Mouse (Mus musculus) liver, embryonic 11.5 days (tissue): ENCODE measurements around the gene March1. TPM values are rescaled to one million over a fixed set of nuclear protein-coding genes. Genes with fewer than 3 reads are reported as not detected.

Experiments used
- ATAC-seq: fragments of 200-750 bp; cut with Nextera tagmentation; replicated peaks from 2 replicates; pipeline ENCODE4 v1.8.0; 2017; ENCODE audit warnings: moderate number of reproducible peaks, mild to moderate bottlenecking, moderate TSS enrichment, moderate library complexity; ENCODE audit not compliant: low FRiP score
- DNase-seq: peaks from one replicate; pipeline ENCODE4 v3.0.0-alpha.2; 2017; ENCODE audit warnings: low spot score
- H3K27ac ChIP-seq: fragments of 300-500 bp; sonication (generic); 2 replicates; pipeline ENCODE4 v1.5.1; 2014; ENCODE audit warnings: mild to moderate bottlenecking, low read depth, low read length, control low read depth
- H3K27me3 ChIP-seq: fragments of 300-500 bp; sonication (generic); replicated peaks from 2 replicates; pipeline ENCODE4 v1.6.1; 2014; ENCODE audit warnings: low read length, mixed read lengths; ENCODE audit not compliant: control insufficient read depth, insufficient read depth
- H3K36me3 ChIP-seq: fragments of 300-500 bp; sonication (generic); 2 replicates; pipeline ENCODE4 v1.6.1; 2014; ENCODE audit warnings: mild to moderate bottlenecking, low read length, moderate library complexity, mixed read lengths; ENCODE audit not compliant: control insufficient read depth, insufficient read depth
- H3K4me1 ChIP-seq: fragments of 300-500 bp; sonication (generic); replicated peaks from 2 replicates; pipeline ENCODE4 v1.6.1; 2014; ENCODE audit warnings: low read length, mixed read lengths; ENCODE audit not compliant: control insufficient read depth, insufficient read depth
- H3K4me2 ChIP-seq: fragments of 300-500 bp; sonication (generic); 2 replicates; pipeline ENCODE4 v1.6.1; 2014; ENCODE audit warnings: mild to moderate bottlenecking, control low read depth, moderate library complexity
- H3K4me3 ChIP-seq: fragments of 300-500 bp; sonication (generic); 2 replicates; pipeline ENCODE4 v1.5.1; 2014; ENCODE audit warnings: low read depth, low read length, control low read depth
- H3K9ac ChIP-seq: fragments of 300-500 bp; sonication (generic); 2 replicates; pipeline ENCODE4 v1.6.1; 2014; ENCODE audit warnings: low read depth, low read length, control low read depth
- H3K9me3 ChIP-seq: fragments of 300-500 bp; sonication (generic); 2 replicates; pipeline ENCODE4 v1.6.1; 2016; ENCODE audit warnings: low read length, inconsistent platforms, mixed read lengths; ENCODE audit not compliant: control insufficient read depth
- WGBS: fragments of 180-500 bp; shearing (Covaris S2); extraction: QIAGEN DNeasy Blood & Tissue Kit; methylation state at CpG from one replicate; pipeline ENCODE4 v1.1.7; 2014; 5-methylcytosine and 5-hydroxymethylcytosine counted together
- polyA plus RNA-seq: library from polyadenylated mRNA; unstranded; fragments of >200 nt; fragmentation: Nextera tagmentation; extraction: Ambion mirVana; gene quantifications from 2 replicates; pipeline ENCODE4 v1.2.1, GENCODE M21; 2014

Gene March1
- polyA plus RNA-seq, 1 experiment from 2014 or later: 0.62 TPM

DNA sequence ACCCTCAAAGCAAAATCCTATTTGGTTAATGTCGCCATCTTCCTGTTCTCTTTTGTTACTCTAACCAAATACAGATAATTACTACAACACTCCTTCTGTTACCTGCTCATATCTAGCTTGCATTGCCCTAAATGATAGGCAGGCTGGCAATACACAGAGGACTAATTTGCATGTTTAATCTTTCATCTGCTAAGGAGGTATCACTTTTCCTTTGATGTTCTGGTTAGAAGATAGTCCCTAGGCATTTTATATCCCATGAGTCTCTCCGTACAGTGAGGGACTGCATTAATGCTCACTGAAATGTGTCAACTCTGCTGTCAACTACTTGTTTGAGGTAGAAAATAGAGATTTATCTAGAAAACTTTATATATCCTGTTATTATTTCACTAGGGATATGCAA lies 44.2 kb downstream of the March1 start:
- ATAC-seq (no peak), DNase-seq (no peak)
- Histone ChIP-seq H3K9ac (no peak overlapping the region), H3K36me3 (no peaks in the 10 kb centered on the region), H3K27ac (no peak overlapping the region), H3K4me2 (no peak overlapping the region), H3K4me1 (no peaks in the 10 kb centered on the region), H3K4me3 (no peak overlapping the region), H3K9me3 (no peaks in the 10 kb centered on the region), H3K27me3 (no peaks in the 10 kb centered on the region)
- 76% methylated on average over 2 of the region's 2 CpGs for whole genome bisulfite sequencing

DNA sequence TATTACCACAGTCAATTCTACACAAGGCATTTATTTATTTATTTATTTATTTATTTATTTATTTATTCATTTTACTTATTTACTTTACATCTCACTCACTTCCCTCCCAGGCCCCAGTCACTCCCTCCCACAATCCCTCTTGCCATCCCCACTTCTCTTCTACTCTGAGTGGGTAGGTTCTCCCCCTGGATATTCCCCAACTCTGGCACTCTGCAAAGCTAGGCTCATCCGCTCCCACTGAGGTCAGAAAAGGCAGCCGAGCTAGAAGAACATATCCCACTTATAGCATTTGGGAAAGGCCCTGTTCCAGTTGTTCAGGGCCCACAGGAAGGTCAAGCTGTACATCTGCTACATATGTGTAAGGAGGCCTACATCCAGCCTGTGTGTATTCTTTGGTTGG lies 48.1 kb downstream of the March1 start:
- WGBS: 74% methylated on average over 2 of the region's 2 CpGs
- DNase-seq (no peak), ATAC-seq (no peak)
- no peaks in the 10 kb centered on the region for H3K4me1 ChIP-seq
- H3K4me2 ChIP-seq: no peak overlapping the region
- H3K9ac ChIP-seq: no peak overlapping the region
- no peak overlapping the region for H3K4me3 ChIP-seq
- H3K9me3 ChIP-seq: no peaks in the 10 kb centered on the region
- no peaks in the 10 kb centered on the region for H3K36me3 ChIP-seq
- H3K27ac ChIP-seq: no peak overlapping the region
- no peaks in the 10 kb centered on the region for H3K27me3 ChIP-seq

DNA sequence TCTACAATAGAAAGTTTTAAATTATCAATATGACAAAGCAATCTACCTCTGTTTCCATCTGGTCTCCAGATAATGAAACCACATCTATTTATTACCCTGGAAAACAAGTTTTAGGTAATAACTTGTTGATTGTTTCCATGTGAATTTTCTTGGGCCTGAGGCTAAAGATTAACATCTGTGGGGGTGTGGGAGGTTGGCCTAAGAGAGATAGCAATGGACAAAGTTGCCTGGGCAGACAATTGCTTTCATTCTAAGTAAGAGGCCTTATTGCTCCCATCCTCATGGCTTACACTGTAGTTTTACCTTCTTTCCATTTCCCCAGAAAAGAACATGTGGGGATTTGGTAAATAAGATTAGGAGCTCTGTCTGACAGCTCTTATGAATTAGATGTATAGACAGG lies 125.4 kb downstream of the March1 start:
- Histone ChIP-seq H3K9ac (no peak overlapping the region), H3K4me2 (no peak overlapping the region), H3K27me3 (no peaks in the 10 kb centered on the region), H3K36me3 (no peaks in the 10 kb centered on the region), H3K9me3 (no peaks in the 10 kb centered on the region), H3K27ac (no peak overlapping the region), H3K4me1 (no peaks in the 10 kb centered on the region), H3K4me3 (no peak overlapping the region)
- ATAC-seq (no peak), DNase-seq (no peak)

DNA sequence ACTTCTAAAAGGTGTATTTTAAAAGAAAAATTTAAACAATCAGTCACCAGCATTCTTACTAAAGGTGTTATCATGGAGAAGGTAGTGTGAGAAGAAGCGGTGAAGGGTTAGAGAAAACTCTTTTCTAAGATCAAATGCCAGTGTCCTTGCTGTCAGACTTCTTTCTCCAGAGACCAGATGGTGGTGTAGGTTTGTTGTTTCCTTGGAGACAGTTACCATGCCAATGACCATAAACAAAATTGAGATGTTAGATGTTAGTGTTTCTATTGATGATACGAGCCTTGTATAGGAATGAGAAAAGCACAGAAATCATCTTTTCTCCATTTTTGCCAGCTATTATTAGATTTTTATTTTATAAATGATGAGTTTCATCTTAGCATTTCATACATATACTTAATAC lies 158.1 kb downstream of the March1 start:
- Histone ChIP-seq H3K4me3 (no peak overlapping the region), H3K9me3 (no peaks in the 10 kb centered on the region), H3K4me2 (no peak overlapping the region), H3K36me3 (no peaks in the 10 kb centered on the region), H3K27ac (no peak overlapping the region), H3K4me1 (no peaks in the 10 kb centered on the region), H3K9ac (no peak overlapping the region), H3K27me3 (no peaks in the 10 kb centered on the region)
- 75% methylated on average over 2 of the region's 2 CpGs for WGBS
- no peak for DNase-seq
- ATAC-seq: no peak

DNA sequence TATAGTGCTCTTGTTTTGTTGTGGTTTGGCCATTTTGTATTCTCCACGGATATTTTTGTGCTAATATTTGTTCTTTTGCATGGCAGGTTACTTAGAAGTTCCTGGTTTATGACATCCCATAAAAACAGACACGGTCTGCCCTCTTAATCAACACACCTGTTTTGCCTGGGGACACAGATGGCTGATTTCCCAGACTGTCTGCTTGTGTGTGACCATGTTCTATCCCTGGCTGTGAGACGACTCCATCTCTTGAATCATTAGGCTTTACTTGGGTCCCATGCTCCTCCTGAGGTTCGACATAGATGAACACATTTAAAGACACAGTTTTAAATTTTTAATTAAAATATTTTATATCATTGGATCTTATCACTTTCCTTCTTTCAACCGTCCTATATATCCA lies 163.5 kb downstream of the March1 start:
- no peak overlapping the region for H3K9ac ChIP-seq
- no peaks in the 10 kb centered on the region for H3K27me3 ChIP-seq
- no peaks in the 10 kb centered on the region for H3K9me3 ChIP-seq
- no peak overlapping the region for H3K4me2 ChIP-seq
- H3K27ac ChIP-seq: no peak overlapping the region
- DNase-seq (no peak), ATAC-seq (no peak)
- no peaks in the 10 kb centered on the region for H3K4me1 ChIP-seq
- no peak overlapping the region for H3K4me3 ChIP-seq
- 65% methylated on average over 5 of the region's 5 CpGs for WGBS
- H3K36me3 ChIP-seq: no peaks in the 10 kb centered on the region

DNA sequence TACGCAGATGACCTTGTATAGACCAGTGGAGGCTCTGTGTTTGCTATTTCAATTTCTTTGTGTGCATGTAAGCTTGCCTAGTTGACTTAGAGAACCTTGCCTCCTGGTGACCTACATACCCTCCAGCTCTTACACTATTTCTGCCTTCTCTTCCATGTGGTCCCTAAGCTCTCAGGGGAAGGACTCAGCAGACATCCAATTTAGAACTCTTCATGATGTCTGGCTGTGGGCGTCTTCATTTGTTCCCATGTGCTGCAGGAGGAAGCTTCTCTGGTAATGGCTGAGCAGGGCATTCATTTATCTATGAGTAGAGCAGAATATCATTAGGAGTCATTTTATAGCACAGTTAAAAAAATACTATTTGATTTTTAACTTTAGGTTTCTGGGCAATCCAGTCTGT lies 195.3 kb downstream of the March1 start:
- Histone ChIP-seq H3K4me1 (no peaks in the 10 kb centered on the region), H3K9me3 (no peaks in the 10 kb centered on the region), H3K27ac (no peak overlapping the region), H3K27me3 (no peaks in the 10 kb centered on the region), H3K9ac (no peak overlapping the region), H3K4me2 (no peak overlapping the region), H3K36me3 (no peaks in the 10 kb centered on the region), H3K4me3 (no peak overlapping the region)
- DNase-seq (no peak), ATAC-seq (no peak)
- WGBS: 75% methylated on average over 2 of the region's 2 CpGs

DNA sequence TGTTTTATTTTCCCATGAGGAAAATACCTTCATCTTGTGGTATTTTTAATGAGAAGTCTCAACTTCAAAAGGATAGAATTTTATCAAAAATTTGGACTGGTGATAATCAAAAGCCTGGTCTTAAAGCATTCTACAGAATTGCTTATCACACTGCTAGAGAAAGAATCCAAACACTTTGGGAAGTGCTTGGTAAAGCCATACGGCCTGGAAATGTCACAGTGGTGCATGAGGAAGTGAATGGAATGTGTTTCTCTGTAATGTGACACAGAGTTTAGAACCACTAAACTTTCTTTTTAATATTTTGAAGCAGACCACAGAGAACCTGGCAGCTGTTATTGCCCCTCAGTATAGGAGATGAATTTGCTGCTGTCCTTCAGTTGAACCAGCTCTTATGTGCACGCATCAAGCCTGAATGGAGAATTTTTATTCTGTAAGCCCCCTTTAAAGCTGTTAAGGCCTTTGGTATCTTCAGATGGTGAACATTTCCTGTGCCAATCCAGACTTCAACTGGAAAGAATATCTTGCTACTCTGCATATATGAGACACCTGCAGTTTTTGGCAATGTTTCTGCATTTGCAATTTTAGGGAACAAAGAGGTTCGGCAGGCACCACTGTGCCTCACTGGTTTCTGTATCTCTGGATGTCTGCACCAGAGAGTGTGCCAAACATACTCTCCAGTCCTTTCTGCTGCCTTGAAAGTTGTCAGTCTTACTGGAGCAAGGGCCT lies 304.8 kb downstream of the March1 start:
- Histone ChIP-seq H3K9me3 (no peaks in the 10 kb centered on the region), H3K27ac (no peak overlapping the region), H3K9ac (no peak overlapping the region), H3K4me3 (no peak overlapping the region), H3K4me1 (no peaks in the 10 kb centered on the region), H3K27me3 (no peaks in the 10 kb centered on the region), H3K36me3 (no peaks in the 10 kb centered on the region), H3K4me2 (no peak overlapping the region)
- WGBS: 75% methylated on average over 3 of the region's 3 CpGs
- ATAC-seq (no peak), DNase-seq (no peak)

DNA sequence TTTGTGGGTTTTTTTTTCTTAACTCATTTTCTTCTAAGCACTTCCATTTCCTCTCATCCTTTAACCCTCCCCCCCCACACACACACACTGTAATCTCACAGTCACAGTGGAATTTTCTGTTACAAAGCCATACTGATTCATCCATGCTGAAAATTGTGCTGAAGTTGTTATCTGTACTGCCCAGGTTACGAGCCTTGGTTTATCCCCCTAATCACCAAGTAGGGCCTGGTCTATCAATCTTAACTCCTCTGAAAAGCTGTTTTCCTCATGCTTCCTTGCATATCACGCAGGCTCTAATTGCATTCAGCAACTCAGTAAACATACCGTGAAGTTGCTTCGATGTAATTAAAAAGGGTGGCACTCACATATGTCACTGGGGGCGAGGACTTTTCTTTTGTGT lies 339.2 kb downstream of the March1 start:
- Histone ChIP-seq H3K4me1 (no peaks in the 10 kb centered on the region), H3K9me3 (no peaks in the 10 kb centered on the region), H3K27ac (no peak overlapping the region), H3K27me3 (no peaks in the 10 kb centered on the region), H3K4me3 (no peak overlapping the region), H3K9ac (no peak overlapping the region), H3K4me2 (no peak overlapping the region), H3K36me3 (no peaks in the 10 kb centered on the region)
- DNase-seq: no peak
- WGBS: 21% methylated on average over 5 of the region's 5 CpGs
- peak; percentile 88 for ATAC-seq

DNA sequence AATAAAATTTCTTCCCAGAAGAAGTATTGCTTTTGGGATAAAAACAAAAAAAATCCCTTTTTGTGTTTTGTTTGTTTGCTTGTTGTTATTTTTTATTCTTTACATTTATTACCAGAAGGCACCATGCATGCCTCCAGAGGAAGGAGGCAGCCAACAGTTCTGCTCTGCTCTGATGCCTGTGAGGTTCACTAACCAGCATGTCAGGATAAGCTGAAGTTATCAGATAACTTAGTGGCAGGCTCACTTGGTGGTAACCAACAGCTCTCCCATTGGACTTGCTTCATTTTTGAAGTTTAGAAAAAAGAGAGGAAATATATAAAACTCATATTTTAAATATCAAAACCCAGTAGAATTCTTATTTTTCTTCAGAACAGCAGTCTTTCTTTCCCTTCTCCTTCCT lies 339.8 kb downstream of the March1 start:
- H3K27ac ChIP-seq: no peak overlapping the region
- H3K4me1 ChIP-seq: no peaks in the 10 kb centered on the region
- no peaks in the 10 kb centered on the region for H3K36me3 ChIP-seq
- no peak overlapping the region for H3K9ac ChIP-seq
- no peaks in the 10 kb centered on the region for H3K9me3 ChIP-seq
- ATAC-seq (no peak), DNase-seq (no peak)
- no peak overlapping the region for H3K4me3 ChIP-seq
- H3K4me2 ChIP-seq: no peak overlapping the region
- H3K27me3 ChIP-seq: no peaks in the 10 kb centered on the region
